Mouse (Mus musculus) lung, embryonic 14.5 days (tissue): ENCODE results near the gene Pnn. TPM values are rescaled to one million over a fixed set of nuclear protein-coding genes. Genes with fewer than 3 reads are reported as not detected.
"Not testable (repeated sequence)": the region's sequence is repeated elsewhere in the genome, so short reads cannot be mapped to it uniquely, and the experiment has no call there.

Experiments used
- ATAC-seq: fragments of 200-750 bp; cut with Nextera tagmentation; 2 replicates; pipeline ENCODE4 v1.8.0; 2017; ENCODE audit warnings: mild to moderate bottlenecking, moderate TSS enrichment, moderate library complexity; ENCODE audit not compliant: insufficient read depth
- DNase-seq: peaks from one replicate; pipeline ENCODE4 v3.0.0-alpha.2; 2015
- H3K27ac ChIP-seq: fragments of 300-500 bp; sonication (generic); 2 replicates; pipeline ENCODE4 v1.5.1; 2014; ENCODE audit warnings: low read depth, mild to moderate bottlenecking, moderate library complexity
- H3K27me3 ChIP-seq: fragments of 300-500 bp; sonication (generic); 2 replicates; pipeline ENCODE4 v1.6.1; 2014; ENCODE audit warnings: low read length, control low read depth; ENCODE audit not compliant: insufficient read depth
- H3K36me3 ChIP-seq: fragments of 300-500 bp; sonication (generic); 2 replicates; pipeline ENCODE4 v1.6.1; 2014; ENCODE audit warnings: control low read depth; ENCODE audit not compliant: insufficient read depth
- H3K4me1 ChIP-seq: fragments of 300-500 bp; sonication (generic); 2 replicates; pipeline ENCODE4 v1.6.1; 2014; ENCODE audit warnings: antibody characterized with exemption, control low read depth; ENCODE audit not compliant: insufficient read depth
- H3K4me2 ChIP-seq: fragments of 300-500 bp; sonication (generic); 2 replicates; pipeline ENCODE4 v1.6.1; 2014; ENCODE audit warnings: mild to moderate bottlenecking
- H3K4me3 ChIP-seq: fragments of 300-500 bp; sonication (generic); 2 replicates; pipeline ENCODE4 v1.5.1; 2014; ENCODE audit warnings: low read depth, low read length
- H3K9ac ChIP-seq: fragments of 300-500 bp; sonication (generic); 2 replicates; pipeline ENCODE4 v1.6.1; 2014
- H3K9me3 ChIP-seq: fragments of 300-500 bp; sonication (generic); 2 replicates; pipeline ENCODE4 v1.6.1; 2016; ENCODE audit warnings: low read depth, low read length, control low read depth
- CTCF ChIP-seq: IDR thresholded peaks from 2 replicates; pipeline ENCODE4 v1.5.1; 2016; ENCODE audit warnings: antibody characterized with exemption, low read depth
- WGBS: fragments of 180-500 bp; shearing (Covaris S2); extraction: QIAGEN DNeasy Blood & Tissue Kit; methylation state at CpG from one replicate; pipeline ENCODE4 v1.1.7; 2014; 5-methylcytosine and 5-hydroxymethylcytosine counted together
- polyA plus RNA-seq: library from polyadenylated mRNA; unstranded; fragments of >200 nt; fragmentation: Nextera tagmentation; extraction: Ambion mirVana; gene quantifications from 2 replicates; pipeline ENCODE4 v1.2.1, GENCODE M21; 2014

The Pnn gene
- polyA plus RNA-seq, 1 experiment from 2014 or later = 95.4 TPM

DNA sequence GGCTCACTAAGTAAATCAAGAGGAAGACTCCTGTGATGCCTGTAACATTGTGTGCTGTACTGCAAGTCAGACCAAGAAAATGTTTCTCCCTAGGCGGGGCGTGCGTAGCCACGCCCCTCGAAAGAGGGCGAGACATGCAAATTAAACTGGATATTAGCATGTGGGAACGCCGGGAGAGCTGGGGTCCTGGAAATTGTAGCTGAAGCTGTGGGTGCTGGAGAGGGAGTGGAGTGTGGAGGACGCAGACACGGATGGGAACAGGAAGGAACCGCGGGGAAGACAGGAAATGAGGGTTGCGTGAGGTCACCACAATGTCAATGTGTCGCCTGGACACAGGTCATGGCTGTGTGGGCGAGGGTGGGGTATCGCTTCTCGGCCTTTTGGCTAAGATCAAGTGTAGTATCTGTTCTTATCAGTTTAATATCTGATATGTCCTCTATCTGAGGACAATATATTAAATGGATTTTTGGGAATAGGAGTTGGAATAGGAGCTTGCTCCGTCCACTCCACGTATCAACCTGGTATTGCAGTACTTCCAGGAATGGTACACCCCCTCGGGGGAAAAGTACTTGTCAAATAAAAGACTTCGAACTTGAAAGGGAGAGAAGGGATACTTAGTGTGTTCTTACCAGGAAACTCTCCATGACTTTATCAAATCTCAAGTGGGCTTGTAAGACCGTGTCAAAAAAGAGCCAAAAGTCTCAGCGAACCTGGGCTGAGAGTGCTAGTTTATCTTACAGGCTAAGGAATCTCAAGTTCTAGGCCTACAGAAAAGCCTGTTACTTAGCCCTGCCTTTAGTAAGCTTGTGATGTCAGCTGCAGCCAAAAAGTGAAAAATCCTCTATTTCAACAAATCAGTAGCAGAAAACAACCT is 26.5 kb upstream of the Pnn start:
- H3K9me3 ChIP-seq = no peaks in the 10 kb centered on the region
- H3K4me3 ChIP-seq = no peak overlapping the region
- peak overlapping the region; percentile 40 for H3K4me2 ChIP-seq
- peak; percentile 83 for DNase-seq
- peak overlapping the region; percentile 78 for H3K27ac ChIP-seq
- no peak overlapping the region for H3K9ac ChIP-seq
- peaks cover 31% of the 10 kb centered on the region for H3K36me3 ChIP-seq
- no peaks in the 10 kb centered on the region for H3K27me3 ChIP-seq
- peak; percentile 89 for ATAC-seq
- WGBS = 4% methylated on average over 23 of the region's 23 CpGs
- TF ChIP-seq CTCF = no peak
- H3K4me1 ChIP-seq = no peaks in the 10 kb centered on the region

DNA sequence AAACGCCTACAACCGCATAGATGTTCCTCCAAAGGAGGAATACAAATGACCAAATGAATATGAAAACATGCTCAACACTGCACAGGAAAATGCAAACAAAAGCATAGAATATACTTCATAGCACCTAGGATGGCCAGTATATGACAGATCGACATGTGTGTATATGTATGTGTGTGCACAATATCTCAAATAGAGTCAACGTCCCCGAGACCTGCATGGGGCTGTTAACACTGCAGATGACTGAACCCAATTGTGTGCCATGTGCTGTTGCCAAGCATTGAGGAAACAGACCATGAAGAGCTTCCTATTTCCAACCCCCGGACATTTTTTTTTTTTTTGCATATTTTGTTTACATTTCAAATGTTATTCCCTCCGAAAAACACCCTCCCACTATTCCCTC is 25.8 kb upstream of the Pnn start:
- H3K36me3 ChIP-seq = peaks cover 38% of the 10 kb centered on the region
- no peak overlapping the region for H3K4me2 ChIP-seq
- DNase-seq (peak; percentile 39), ATAC-seq (peak; percentile 34)
- no peak overlapping the region for H3K4me3 ChIP-seq
- H3K27ac ChIP-seq = no peak overlapping the region
- H3K9me3 ChIP-seq = no peaks in the 10 kb centered on the region
- H3K27me3 ChIP-seq = no peaks in the 10 kb centered on the region
- TF ChIP-seq CTCF = no peak
- no peaks in the 10 kb centered on the region for H3K4me1 ChIP-seq
- 15% methylated on average over 7 of the region's 7 CpGs for WGBS
- no peak overlapping the region for H3K9ac ChIP-seq

DNA sequence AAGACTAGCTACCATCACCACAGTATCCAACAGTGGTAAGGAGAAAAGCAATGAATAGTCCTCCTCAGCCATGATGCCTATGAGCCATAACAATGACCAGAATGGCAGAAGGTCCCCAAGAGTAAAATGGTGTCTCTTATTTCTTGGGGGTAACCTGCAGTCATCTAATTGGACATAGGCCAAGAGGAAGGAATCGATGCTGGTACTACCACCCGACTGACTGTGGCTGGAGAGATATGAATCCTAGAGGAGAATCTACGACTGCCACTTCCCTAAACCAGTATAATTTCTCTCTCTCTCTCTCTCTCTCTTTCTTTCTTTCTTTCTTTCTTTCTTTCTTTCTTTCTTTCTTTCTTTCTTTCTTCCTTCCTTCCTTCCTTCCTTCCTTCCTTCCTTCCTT is 14.2 kb upstream of the Pnn start:
- no peaks in the 10 kb centered on the region for H3K27me3 ChIP-seq
- H3K4me2 ChIP-seq = no peak overlapping the region
- H3K9ac ChIP-seq = no peak overlapping the region
- no peak overlapping the region for H3K4me3 ChIP-seq
- H3K4me1 ChIP-seq = no peaks in the 10 kb centered on the region
- ATAC-seq (no peak), DNase-seq (no peak)
- peaks cover 38% of the 10 kb centered on the region for H3K36me3 ChIP-seq
- H3K27ac ChIP-seq = no peak overlapping the region
- H3K9me3 ChIP-seq = no peaks in the 10 kb centered on the region
- TF ChIP-seq CTCF = no peak
- 90% methylated on average over 3 of the region's 3 CpGs for WGBS

DNA sequence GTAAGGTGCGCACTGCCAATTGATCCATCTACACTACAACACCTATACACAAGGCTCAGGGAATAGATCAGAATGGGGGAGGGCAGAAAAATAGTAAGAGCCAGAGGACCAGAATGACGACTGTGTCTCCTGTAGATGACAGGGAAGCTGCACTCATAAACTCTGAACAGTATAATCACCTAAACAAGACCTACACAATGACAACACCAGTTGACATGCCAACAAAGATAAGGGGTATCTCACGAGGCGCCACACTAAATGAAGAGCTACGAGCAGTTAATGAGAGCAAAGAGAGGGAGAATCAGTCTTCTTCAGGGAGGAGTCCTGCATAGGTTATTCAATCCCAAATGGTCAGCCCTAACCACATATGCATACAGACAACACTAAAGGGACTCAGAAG is 13.5 kb upstream of the Pnn start:
- peaks cover 36% of the 10 kb centered on the region for H3K36me3 ChIP-seq
- ATAC-seq = no peak
- no peaks in the 10 kb centered on the region for H3K27me3 ChIP-seq
- H3K4me3 ChIP-seq = no peak overlapping the region
- no peak overlapping the region for H3K4me2 ChIP-seq
- H3K9me3 ChIP-seq = no peaks in the 10 kb centered on the region
- no peak for TF ChIP-seq CTCF
- DNase-seq = no peak
- no peak overlapping the region for H3K27ac ChIP-seq
- no peak overlapping the region for H3K9ac ChIP-seq
- no peaks in the 10 kb centered on the region for H3K4me1 ChIP-seq
- WGBS = 81% methylated on average over 5 of the region's 5 CpGs

DNA sequence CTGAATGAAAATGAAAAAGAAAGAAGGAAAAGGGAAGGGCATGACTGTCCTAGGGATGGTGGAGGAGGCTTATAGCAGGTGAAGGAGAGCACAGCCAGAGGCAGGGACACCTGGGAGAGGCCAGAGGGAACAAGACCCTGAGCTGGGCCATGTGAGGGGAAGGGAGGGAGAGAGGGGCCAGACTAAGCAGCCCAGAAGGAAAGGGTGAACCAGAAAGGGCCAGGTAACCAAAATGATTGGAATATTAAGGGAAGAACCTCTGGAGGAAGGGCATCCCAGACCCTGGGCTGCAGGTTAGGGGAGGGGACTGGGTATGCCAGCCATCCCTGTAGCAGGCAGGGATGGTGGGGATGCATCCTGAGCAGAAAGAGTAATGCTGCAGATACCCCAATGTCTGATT is 12.7 kb upstream of the Pnn start:
- Histone ChIP-seq H3K36me3 (peaks cover 31% of the 10 kb centered on the region), H3K9ac (no peak overlapping the region), H3K27me3 (no peaks in the 10 kb centered on the region), H3K27ac (no peak overlapping the region), H3K4me2 (no peak overlapping the region), H3K4me1 (no peaks in the 10 kb centered on the region), H3K4me3 (no peak overlapping the region), H3K9me3 (no peaks in the 10 kb centered on the region)
- no peak for TF ChIP-seq CTCF
- ATAC-seq (no peak), DNase-seq (no peak)

DNA sequence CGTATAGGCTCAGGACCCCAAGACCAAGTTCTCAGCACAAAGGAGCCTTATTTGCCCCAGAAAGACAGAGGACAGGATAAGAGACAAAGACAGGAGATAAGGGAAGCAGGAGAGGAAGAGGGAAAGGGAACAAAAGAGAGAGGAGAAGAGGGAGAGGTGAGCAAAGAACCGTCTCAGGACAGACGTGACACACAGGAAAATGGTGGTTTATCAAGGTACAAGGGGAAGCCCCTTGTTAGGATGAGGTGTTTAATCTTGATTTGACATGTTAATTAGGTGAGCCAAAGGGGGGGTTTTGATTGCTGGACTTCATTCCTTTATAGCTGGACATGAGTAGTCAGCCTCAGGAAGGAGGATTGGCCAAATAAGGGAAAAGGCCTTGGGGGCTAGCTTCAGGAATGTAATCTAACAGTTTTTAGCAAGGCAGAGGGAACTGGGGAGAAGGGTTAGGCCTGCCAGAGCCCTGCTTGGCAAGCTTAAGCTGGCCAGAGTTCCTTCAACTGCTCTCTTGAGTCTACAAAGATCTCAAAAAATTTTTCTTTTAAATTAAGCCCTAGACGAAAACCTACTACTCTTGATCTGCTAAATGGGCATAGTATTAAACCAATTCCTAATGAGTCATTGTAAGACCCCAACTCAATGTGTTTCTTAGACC is 11.4 kb upstream of the Pnn start:
- 70% methylated on average over 4 of the region's 4 CpGs for WGBS
- H3K4me1 ChIP-seq = peaks cover 7% of the 10 kb centered on the region; the same call in 1 of the 2 replicates
- no peaks in the 10 kb centered on the region for H3K27me3 ChIP-seq
- H3K9ac ChIP-seq = no peak overlapping the region
- DNase-seq (no peak), ATAC-seq (no peak)
- TF ChIP-seq CTCF = no peak
- no peak overlapping the region for H3K4me3 ChIP-seq
- H3K9me3 ChIP-seq = no peaks in the 10 kb centered on the region
- H3K4me2 ChIP-seq = no peak overlapping the region
- no peak overlapping the region for H3K27ac ChIP-seq
- peaks cover 31% of the 10 kb centered on the region for H3K36me3 ChIP-seq

DNA sequence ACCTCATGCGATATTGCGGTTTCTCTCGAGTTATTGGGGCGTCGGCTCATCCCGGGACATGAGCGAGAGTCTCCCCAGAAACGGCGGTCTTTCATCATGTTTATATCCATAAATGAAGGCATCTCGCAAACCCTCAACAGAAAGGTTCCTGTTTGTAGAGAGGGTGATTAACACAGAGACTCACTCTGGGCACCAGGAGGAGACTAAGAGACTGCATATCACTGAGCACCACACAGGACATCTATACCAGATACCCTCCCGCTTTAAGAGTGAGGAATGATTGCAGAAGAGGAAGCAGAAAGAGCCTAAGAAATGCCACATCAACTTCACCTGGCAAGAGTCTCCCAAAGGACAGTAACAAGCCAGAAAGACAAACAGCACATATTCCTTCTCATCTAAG is 10.5 kb upstream of the Pnn start:
- Histone ChIP-seq H3K4me1 (peaks cover 7% of the 10 kb centered on the region; the same call in 1 of the 2 replicates), H3K9ac (no peak overlapping the region), H3K4me2 (no peak overlapping the region), H3K27me3 (no peaks in the 10 kb centered on the region), H3K4me3 (no peak overlapping the region), H3K9me3 (no peaks in the 10 kb centered on the region), H3K36me3 (peaks cover 28% of the 10 kb centered on the region), H3K27ac (no peak overlapping the region)
- ATAC-seq (no peak), DNase-seq (no peak)
- WGBS = 97% methylated on average over 11 of the region's 11 CpGs
- no peak for TF ChIP-seq CTCF

DNA sequence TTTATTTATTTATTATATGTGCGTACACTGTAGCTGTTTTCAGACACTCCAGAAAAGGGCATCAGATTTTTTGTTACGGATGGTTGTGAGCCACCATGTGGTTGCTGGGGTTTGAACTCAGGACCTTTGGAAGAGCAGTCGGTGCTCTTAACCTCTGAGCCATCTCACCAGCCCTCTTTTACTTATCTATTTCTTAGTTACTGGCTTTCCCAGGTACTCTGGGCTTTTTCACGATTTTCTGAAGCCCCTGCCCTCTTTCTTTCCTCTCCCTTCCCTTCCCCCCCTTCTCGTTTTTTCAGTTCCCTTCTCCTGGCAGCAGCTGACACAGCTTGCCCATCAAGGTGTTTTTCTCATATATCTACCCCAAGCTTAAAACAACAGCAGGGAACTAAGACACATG is 8.4 kb upstream of the Pnn start:
- not testable (repeated sequence) for ATAC-seq, H3K9ac ChIP-seq, H3K4me3 ChIP-seq, H3K9me3 ChIP-seq, DNase-seq, H3K27ac ChIP-seq, H3K27me3 ChIP-seq, H3K4me2 ChIP-seq, H3K4me1 ChIP-seq
- peaks cover 22% of the 10 kb centered on the region for H3K36me3 ChIP-seq
- WGBS = 84% methylated on average over 5 of the region's 5 CpGs
